Mouse (Mus musculus) midbrain, embryonic 15.5 days (tissue): Measurements from ENCODE around the gene Tmem230. TPM values are rescaled to one million over a fixed set of nuclear protein-coding genes. Genes with fewer than 3 reads are reported as not detected.

Experiments
- ATAC-seq: fragments of 200-750 bp; cut with Nextera tagmentation; replicated peaks from 2 replicates; pipeline ENCODE4 v1.8.0; 2017; ENCODE audit warnings: moderate TSS enrichment
- H3K27ac ChIP-seq: fragments of 300-500 bp; sonication (generic); 2 replicates; pipeline ENCODE4 v1.5.1; 2015; ENCODE audit warnings: mild to moderate bottlenecking, inconsistent platforms
- H3K27me3 ChIP-seq: fragments of 300-500 bp; sonication (generic); replicated peaks from 2 replicates; pipeline ENCODE4 v1.6.1; 2015; ENCODE audit warnings: inconsistent platforms
- H3K36me3 ChIP-seq: fragments of 300-500 bp; sonication (generic); replicated peaks from 2 replicates; pipeline ENCODE4 v1.6.1; 2015; ENCODE audit warnings: inconsistent platforms
- H3K4me1 ChIP-seq: fragments of 300-500 bp; sonication (generic); 2 replicates; pipeline ENCODE4 v1.6.1; 2015; ENCODE audit warnings: inconsistent platforms
- H3K4me2 ChIP-seq: fragments of 300-500 bp; sonication (generic); 2 replicates; pipeline ENCODE4 v1.6.1; 2015; ENCODE audit warnings: inconsistent platforms, mild to moderate bottlenecking, moderate library complexity
- H3K4me3 ChIP-seq: fragments of 300-500 bp; sonication (generic); 2 replicates; pipeline ENCODE4 v1.5.1; 2015; ENCODE audit warnings: mild to moderate bottlenecking, inconsistent platforms
- H3K9ac ChIP-seq: fragments of 300-500 bp; sonication (generic); 2 replicates; pipeline ENCODE4 v1.6.1; 2015; ENCODE audit warnings: mild to moderate bottlenecking, inconsistent platforms
- H3K9me3 ChIP-seq: fragments of 300-500 bp; sonication (generic); 2 replicates; pipeline ENCODE4 v1.6.1; 2016; ENCODE audit warnings: inconsistent platforms
- WGBS: fragments of 180-500 bp; shearing (Covaris S2); methylation state at CpG from one replicate; pipeline ENCODE4 v1.1.7; 2015; ENCODE audit warnings: mixed read lengths; 5-methylcytosine and 5-hydroxymethylcytosine counted together
- polyA plus RNA-seq: library from polyadenylated mRNA; unstranded; fragments of >200 nt; fragmentation: Nextera tagmentation; extraction: Ambion mirVana; gene quantifications from 2 replicates; pipeline ENCODE4 v1.2.1, GENCODE M21; 2015

Gene Tmem230
- polyA plus RNA-seq, 1 experiment from 2014 or later = 42.9 TPM

DNA sequence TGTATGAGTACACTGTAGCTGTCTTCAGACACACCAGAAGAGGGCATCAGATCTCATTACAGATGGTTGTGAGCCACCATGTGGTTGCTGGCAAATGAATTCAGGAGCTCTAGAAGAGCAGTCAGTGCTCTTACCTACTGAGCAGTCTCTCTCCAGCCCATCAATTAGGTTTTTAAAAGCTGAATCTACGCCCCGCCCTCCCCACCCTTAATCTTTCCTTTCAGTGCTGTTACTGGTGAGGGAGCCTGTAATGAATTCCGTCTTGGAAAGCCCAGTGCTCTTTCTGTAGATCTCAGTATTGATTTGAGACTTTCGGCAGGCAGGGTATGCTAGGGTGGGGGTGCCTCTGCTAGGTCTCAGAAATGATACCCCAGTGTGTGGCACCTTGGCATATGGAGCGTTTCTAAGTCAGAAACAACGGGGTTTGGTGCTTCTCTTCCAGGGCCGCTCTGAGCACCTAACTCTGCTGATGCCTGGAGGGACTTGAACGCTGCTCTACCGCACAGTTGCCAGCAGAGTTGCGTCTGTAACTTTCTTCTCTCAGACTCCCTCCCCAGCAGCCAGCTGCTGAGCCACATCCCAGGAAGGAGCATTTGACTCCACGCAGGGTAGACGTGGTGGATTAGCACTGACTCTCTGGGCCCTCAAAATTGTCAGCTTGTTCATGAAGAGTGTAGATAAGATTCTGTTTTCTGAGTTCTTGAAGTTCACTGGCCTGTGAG lies 35.0 kb upstream of the Tmem230 start:
- 8% methylated on average over 12 of the region's 12 CpGs for WGBS

GRCm38 (mm10) chr2:132281560-132282452 lies 34.2 kb upstream of the Tmem230 start:
- no peaks in the 10 kb centered on the region; the same call in 1 of the 2 replicates for H3K36me3 ChIP-seq
- no peaks in the 10 kb centered on the region for H3K9me3 ChIP-seq
- no peak overlapping the region for H3K4me2 ChIP-seq
- peaks cover 24% of the 10 kb centered on the region for H3K4me1 ChIP-seq
- H3K27ac ChIP-seq = no peak overlapping the region
- ATAC-seq = no peak
- H3K4me3 ChIP-seq = no peak overlapping the region
- H3K9ac ChIP-seq = no peak overlapping the region
- 55% methylated on average over 10 of the region's 10 CpGs for WGBS
- no peaks in the 10 kb centered on the region for H3K27me3 ChIP-seq

More for the DNA sequence above, 35.0 kb upstream of the Tmem230 start:
- H3K4me3 ChIP-seq = no peak overlapping the region
- no peak overlapping the region for H3K27ac ChIP-seq
- peak; percentile 28; the same call in 1 of the 2 replicates for ATAC-seq
- H3K4me1 ChIP-seq = peaks cover 24% of the 10 kb centered on the region
- no peak overlapping the region for H3K9ac ChIP-seq
- H3K4me2 ChIP-seq = no peak overlapping the region
- no peaks in the 10 kb centered on the region; the same call in 1 of the 2 replicates for H3K36me3 ChIP-seq
- H3K9me3 ChIP-seq = 0 out of 2 replicates have a peak, but pooled peaks cover under 1% of the 10 kb centered on the region
- H3K27me3 ChIP-seq = no peaks in the 10 kb centered on the region

GRCm38 (mm10) chr2:132280518-132281120 lies 33.0 kb upstream of the Tmem230 start:
- Histone ChIP-seq H3K36me3 (no peaks in the 10 kb centered on the region), H3K4me2 (no peak overlapping the region), H3K27ac (no peak overlapping the region), H3K27me3 (no peaks in the 10 kb centered on the region), H3K9me3 (no peaks in the 10 kb centered on the region), H3K4me1 (peaks cover 24% of the 10 kb centered on the region), H3K9ac (no peak overlapping the region), H3K4me3 (no peak overlapping the region)
- ATAC-seq = no peak
- WGBS = 91% methylated on average over 10 of the region's 10 CpGs

DNA sequence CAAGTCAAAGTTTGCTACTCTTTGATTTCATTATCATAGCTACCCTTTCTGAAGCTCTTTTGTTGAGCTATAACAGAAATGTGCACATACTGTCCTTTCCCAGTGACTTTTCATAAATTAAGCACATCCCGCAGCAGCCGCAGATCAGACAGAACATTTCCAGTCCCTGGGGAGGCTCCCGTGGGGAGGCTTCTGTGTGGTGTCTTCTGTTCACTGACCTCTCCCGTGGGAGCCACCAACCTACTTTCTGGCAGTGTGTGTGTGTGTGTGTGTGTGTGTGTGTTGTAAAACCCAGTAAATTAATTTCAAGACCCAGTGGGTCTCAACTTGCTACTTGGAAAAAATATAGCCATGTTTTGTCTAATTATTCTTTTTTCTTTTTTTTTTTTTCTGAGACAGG lies 32.4 kb upstream of the Tmem230 start:
- Histone ChIP-seq H3K9ac (no peak overlapping the region), H3K27me3 (no peaks in the 10 kb centered on the region), H3K4me3 (no peak overlapping the region), H3K36me3 (no peaks in the 10 kb centered on the region), H3K27ac (no peak overlapping the region), H3K9me3 (no peaks in the 10 kb centered on the region), H3K4me2 (no peak overlapping the region), H3K4me1 (peaks cover 24% of the 10 kb centered on the region)
- WGBS = 62% methylated on average over 4 of the region's 4 CpGs
- ATAC-seq = no peak

DNA sequence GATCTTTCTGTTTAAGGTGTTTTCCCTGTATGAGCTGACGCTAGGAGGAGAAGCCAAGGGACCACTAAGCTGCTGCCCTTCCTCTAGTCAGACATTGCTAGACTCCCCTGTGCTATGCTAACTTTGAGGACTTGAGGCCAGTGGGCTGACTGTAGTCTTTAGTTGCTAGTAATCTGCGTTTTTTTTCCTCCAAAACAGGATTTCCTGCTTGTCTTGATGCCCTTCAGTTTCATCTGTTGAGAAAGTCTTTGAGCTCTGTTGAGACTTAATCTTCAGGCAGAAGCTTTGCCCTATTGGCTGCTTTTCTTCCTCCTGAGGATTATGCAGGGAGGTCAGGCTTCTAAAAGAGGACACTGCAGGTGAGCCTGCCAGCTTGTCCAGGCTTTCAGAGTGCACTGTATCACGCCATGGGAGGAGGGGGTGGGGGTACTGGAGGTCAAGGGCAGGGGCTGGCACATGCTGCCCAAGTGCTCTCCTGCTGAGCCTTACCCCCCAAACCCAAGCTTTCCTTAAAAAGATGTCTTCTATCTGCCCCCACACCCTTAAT lies 31.8 kb upstream of the Tmem230 start:
- no peak for ATAC-seq
- Histone ChIP-seq H3K9ac (no peak overlapping the region), H3K27ac (no peak overlapping the region), H3K9me3 (no peaks in the 10 kb centered on the region), H3K4me3 (no peak overlapping the region), H3K36me3 (no peaks in the 10 kb centered on the region), H3K4me2 (no peak overlapping the region), H3K4me1 (peaks cover 24% of the 10 kb centered on the region), H3K27me3 (no peaks in the 10 kb centered on the region)
- WGBS = 40% methylated on average over 3 of the region's 3 CpGs

DNA sequence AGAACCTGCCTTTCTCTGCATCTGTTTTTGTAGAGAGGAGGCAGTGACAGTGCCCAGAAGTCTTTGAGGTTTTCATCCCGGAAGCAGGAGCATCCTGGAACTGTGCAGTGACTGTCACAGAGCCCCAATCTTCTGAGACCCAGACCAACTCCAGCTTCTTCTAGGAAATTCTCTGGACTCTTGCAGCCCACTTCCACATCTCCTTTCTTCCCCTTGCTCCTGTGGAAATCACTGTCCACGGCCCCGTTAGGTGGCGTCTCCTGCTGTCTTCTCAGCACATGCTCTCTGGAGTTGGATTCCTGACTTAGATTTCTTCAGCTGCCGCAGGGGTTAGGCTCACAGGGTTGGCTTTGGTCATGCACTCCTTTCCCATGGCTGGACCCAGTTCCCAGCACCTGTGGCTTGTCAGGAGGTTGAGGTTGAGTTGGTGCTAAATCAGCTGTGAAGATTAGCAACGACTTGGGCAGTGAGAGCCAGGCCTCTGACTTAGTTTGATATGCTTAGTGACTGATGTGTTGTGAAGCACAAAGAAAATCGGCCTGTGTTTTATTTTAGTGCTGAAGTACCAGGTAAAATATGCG lies 30.8 kb upstream of the Tmem230 start:
- 67% methylated on average over 8 of the region's 8 CpGs for WGBS
- Histone ChIP-seq H3K27me3 (no peaks in the 10 kb centered on the region), H3K9me3 (no peaks in the 10 kb centered on the region), H3K27ac (no peak overlapping the region), H3K36me3 (no peaks in the 10 kb centered on the region), H3K4me3 (no peak overlapping the region), H3K4me1 (peaks cover 16% of the 10 kb centered on the region), H3K9ac (no peak overlapping the region), H3K4me2 (no peak overlapping the region)
- ATAC-seq = no peak

DNA sequence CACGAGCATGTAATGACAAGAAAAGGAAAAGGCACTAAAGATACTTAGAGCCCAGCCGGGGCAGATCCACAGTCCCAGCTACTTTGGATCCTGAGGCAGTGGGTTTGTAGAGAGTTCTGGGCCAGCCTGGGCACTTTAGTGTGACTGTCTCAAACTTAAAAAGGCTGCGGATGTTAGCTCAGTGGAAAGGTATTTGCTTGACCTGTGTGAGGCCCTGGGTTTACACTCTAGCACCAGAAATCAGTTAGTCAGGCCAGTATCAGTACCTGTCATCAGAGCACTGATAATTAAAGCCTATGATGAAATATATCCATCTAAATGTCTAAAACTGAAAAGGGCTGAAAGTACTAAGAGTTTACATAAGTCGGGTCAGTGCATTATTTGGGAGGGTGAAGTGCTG lies 28.6 kb upstream of the Tmem230 start:
- no peak overlapping the region for H3K4me2 ChIP-seq
- H3K9me3 ChIP-seq = no peaks in the 10 kb centered on the region
- no peak for ATAC-seq
- H3K27me3 ChIP-seq = no peaks in the 10 kb centered on the region
- no peak overlapping the region for H3K4me3 ChIP-seq
- no peak overlapping the region for H3K27ac ChIP-seq
- H3K36me3 ChIP-seq = no peaks in the 10 kb centered on the region
- H3K9ac ChIP-seq = no peak overlapping the region
- WGBS = 88% methylated on average over 4 of the region's 4 CpGs
- H3K4me1 ChIP-seq = no peaks in the 10 kb centered on the region

DNA sequence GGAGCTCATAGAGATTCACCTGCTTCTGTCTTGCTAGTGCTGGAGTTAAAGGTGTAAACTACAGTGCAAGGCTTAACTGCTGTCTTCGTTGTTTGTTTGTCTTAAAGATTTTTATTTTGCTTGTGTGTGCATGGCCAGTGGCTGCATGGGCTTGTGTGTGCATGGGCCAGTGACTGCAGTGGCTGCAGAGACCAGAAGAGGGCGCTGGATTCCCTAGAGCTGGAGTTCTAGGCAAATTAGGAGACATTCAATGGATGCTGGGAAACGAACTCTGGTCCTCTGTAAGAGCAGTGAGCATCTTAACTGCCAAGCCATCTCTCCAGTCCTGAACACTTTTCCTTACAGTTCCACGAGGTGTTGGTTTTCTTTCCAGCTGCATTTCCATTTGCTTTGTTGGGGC lies 27.9 kb upstream of the Tmem230 start:
- WGBS = 76% methylated on average over 4 of the region's 4 CpGs
- Histone ChIP-seq H3K9me3 (no peaks in the 10 kb centered on the region), H3K27ac (no peak overlapping the region), H3K27me3 (no peaks in the 10 kb centered on the region), H3K4me3 (no peak overlapping the region), H3K36me3 (no peaks in the 10 kb centered on the region), H3K4me2 (no peak overlapping the region), H3K4me1 (no peaks in the 10 kb centered on the region), H3K9ac (no peak overlapping the region)
- ATAC-seq = no peak

- Histone ChIP-seq H3K36me3 (no peaks in the 10 kb centered on the region), H3K27me3 (no peaks in the 10 kb centered on the region), H3K4me1 (no peaks in the 10 kb centered on the region), H3K9me3 (no peaks in the 10 kb centered on the region), H3K9ac (no peak overlapping the region), H3K27ac (no peak overlapping the region), H3K4me3 (no peak overlapping the region), H3K4me2 (no peak overlapping the region)
- WGBS = 70% methylated on average over 6 of the region's 6 CpGs
- ATAC-seq = no peak
Measured at GRCm38 (mm10) chr2:132272694-132273389, 25.2 kb upstream of the Tmem230 start.

GRCm38 (mm10) chr2:132270331-132270951 lies 22.8 kb upstream of the Tmem230 start:
- Histone ChIP-seq H3K4me3 (no peak overlapping the region), H3K27me3 (no peaks in the 10 kb centered on the region), H3K9me3 (no peaks in the 10 kb centered on the region), H3K27ac (no peak overlapping the region), H3K4me2 (no peak overlapping the region), H3K36me3 (no peaks in the 10 kb centered on the region), H3K9ac (no peak overlapping the region), H3K4me1 (no peaks in the 10 kb centered on the region)
- ATAC-seq = no peak
- 89% methylated on average over 2 of the region's 2 CpGs for WGBS

DNA sequence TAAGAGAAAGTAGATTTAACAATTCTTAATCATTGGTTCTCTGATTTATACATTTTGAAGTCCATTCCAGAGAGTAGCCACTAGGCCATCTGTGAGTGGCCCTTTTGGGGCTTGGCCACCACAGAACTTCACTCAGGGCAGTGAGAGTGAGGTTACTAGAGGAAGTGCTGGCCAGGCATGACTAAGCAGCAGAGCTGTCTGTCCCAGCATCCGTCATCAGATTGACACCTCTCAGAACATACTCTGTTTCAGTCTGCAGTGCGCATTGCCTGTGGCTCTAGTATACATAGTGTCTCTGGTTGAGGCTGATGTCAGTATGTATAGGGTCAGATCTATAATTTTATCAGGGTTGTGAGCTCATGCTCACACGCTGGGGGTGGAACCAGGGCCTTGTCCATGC lies 21.6 kb upstream of the Tmem230 start:
- no peak overlapping the region for H3K27ac ChIP-seq
- WGBS = 95% methylated on average over 3 of the region's 3 CpGs
- no peak for ATAC-seq
- H3K4me3 ChIP-seq = no peak overlapping the region
- H3K27me3 ChIP-seq = no peaks in the 10 kb centered on the region
- no peaks in the 10 kb centered on the region for H3K36me3 ChIP-seq
- no peaks in the 10 kb centered on the region for H3K9me3 ChIP-seq
- peaks cover 11% of the 10 kb centered on the region for H3K4me1 ChIP-seq
- no peak overlapping the region for H3K4me2 ChIP-seq
- no peak overlapping the region for H3K9ac ChIP-seq
